Mouse (Mus musculus) liver, postnatal 0 days (tissue): ENCODE measurements around the gene Stard3nl. TPM values are rescaled to one million over a fixed set of nuclear protein-coding genes. Genes with fewer than 3 reads are reported as not detected.

Experiments used
- ATAC-seq: fragments of 200-750 bp; cut with Nextera tagmentation; 2 replicates; pipeline ENCODE4 v1.8.0; 2017; ENCODE audit warnings: mild to moderate bottlenecking, moderate library complexity
- DNase-seq: peaks from one replicate; pipeline ENCODE4 v3.0.0-alpha.2; 2016
- H3K27ac ChIP-seq: fragments of 300-500 bp; sonication (generic); 2 replicates; pipeline ENCODE4 v1.5.1; 2014; ENCODE audit warnings: antibody characterized with exemption, moderate library complexity, mild to moderate bottlenecking, low read depth
- H3K27me3 ChIP-seq: fragments of 300-500 bp; sonication (generic); 2 replicates; pipeline ENCODE4 v1.6.1; 2014; ENCODE audit warnings: low read length, control low read depth, mixed read lengths; ENCODE audit not compliant: insufficient read depth
- H3K36me3 ChIP-seq: fragments of 300-500 bp; sonication (generic); replicated peaks from 2 replicates; pipeline ENCODE4 v1.6.1; 2014; ENCODE audit warnings: mild to moderate bottlenecking, control low read depth, low read length, moderate library complexity, mixed read lengths; ENCODE audit not compliant: insufficient read depth
- H3K4me1 ChIP-seq: fragments of 300-500 bp; sonication (generic); 2 replicates; pipeline ENCODE4 v1.6.1; 2014; ENCODE audit warnings: antibody characterized with exemption, mild to moderate bottlenecking, control low read depth; ENCODE audit not compliant: insufficient read depth
- H3K4me2 ChIP-seq: fragments of 300-500 bp; sonication (generic); 2 replicates; pipeline ENCODE4 v1.6.1; 2014; ENCODE audit warnings: low read depth, mild to moderate bottlenecking, low read length, moderate library complexity, mixed read lengths
- H3K4me3 ChIP-seq: fragments of 300-500 bp; sonication (generic); 2 replicates; pipeline ENCODE4 v1.5.1; 2014; ENCODE audit warnings: low read depth, low read length
- H3K9ac ChIP-seq: fragments of 300-500 bp; sonication (generic); replicated peaks from 2 replicates; pipeline ENCODE4 v1.6.1; 2014; ENCODE audit warnings: mild to moderate bottlenecking, moderate library complexity
- H3K9me3 ChIP-seq: fragments of 300-500 bp; sonication (generic); 2 replicates; pipeline ENCODE4 v1.6.1; 2016; ENCODE audit warnings: mild to moderate bottlenecking, control low read depth, low read length, mixed read lengths
- CTCF ChIP-seq: sonication (generic); IDR thresholded peaks from 2 replicates; pipeline ENCODE4 v1.5.1; 2016; ENCODE audit warnings: antibody characterized with exemption, low read depth
- EP300 ChIP-seq: IDR thresholded peaks from 2 replicates; pipeline ENCODE4 v1.6.1; 2016; ENCODE audit warnings: antibody characterized with exemption, low read depth, mild to moderate bottlenecking
- WGBS: fragments of 180-500 bp; shearing (Covaris S2); extraction: QIAGEN DNeasy Blood & Tissue Kit; methylation state at CpG from one replicate; pipeline ENCODE4 v1.1.7; 2014; ENCODE audit not compliant: insufficient replicate concordance; 5-methylcytosine and 5-hydroxymethylcytosine counted together
- polyA plus RNA-seq: library from polyadenylated mRNA; unstranded; fragments of >200 nt; fragmentation: Nextera tagmentation; extraction: Ambion mirVana; gene quantifications from 2 replicates; pipeline ENCODE4 v1.2.1, GENCODE M21; 2015

The Stard3nl gene
- polyA plus RNA-seq, 1 experiment from 2014 or later: 19.5 TPM

GRCm38 (mm10) chr13:19389896-19390295 is 5.7 kb downstream of the Stard3nl start:
- Histone ChIP-seq H3K27ac (no peak overlapping the region), H3K4me3 (no peak overlapping the region), H3K9ac (no peak overlapping the region), H3K27me3 (no peaks in the 10 kb centered on the region), H3K4me2 (no peak overlapping the region), H3K9me3 (no peaks in the 10 kb centered on the region), H3K4me1 (peaks cover 8% of the 10 kb centered on the region), H3K36me3 (no peaks in the 10 kb centered on the region)
- WGBS: 62% methylated on average over 12 of the region's 12 CpGs
- no peak for DNase-seq
- ATAC-seq: no peak
- TF ChIP-seq CTCF: no peak
- no peak for TF ChIP-seq EP300

GRCm38 (mm10) chr13:19389434-19389833 is 6.2 kb downstream of the Stard3nl start:
- DNase-seq (no peak), ATAC-seq (no peak)
- Histone ChIP-seq H3K36me3 (no peaks in the 10 kb centered on the region), H3K27me3 (no peaks in the 10 kb centered on the region), H3K9me3 (no peaks in the 10 kb centered on the region), H3K9ac (no peak overlapping the region), H3K4me2 (no peak overlapping the region), H3K27ac (no peak overlapping the region), H3K4me3 (no peak overlapping the region), H3K4me1 (peaks cover 6% of the 10 kb centered on the region)
- no peak for TF ChIP-seq EP300
- no peak for TF ChIP-seq CTCF
- 77% methylated on average over 1 of the region's 1 CpGs for WGBS

- Histone ChIP-seq H3K4me1 (no peaks in the 10 kb centered on the region), H3K36me3 (no peaks in the 10 kb centered on the region), H3K27ac (no peak overlapping the region), H3K9ac (no peak overlapping the region), H3K27me3 (no peaks in the 10 kb centered on the region), H3K9me3 (no peaks in the 10 kb centered on the region), H3K4me2 (no peak overlapping the region), H3K4me3 (no peak overlapping the region)
- TF ChIP-seq EP300: no peak
- TF ChIP-seq CTCF: no peak
- no peak for DNase-seq
- WGBS: 86% methylated on average over 4 of the region's 4 CpGs
- ATAC-seq: no peak
Measured at GRCm38 (mm10) chr13:19385226-19385625, 10.4 kb downstream of the Stard3nl start.

- Histone ChIP-seq H3K9me3 (no peaks in the 10 kb centered on the region), H3K4me1 (no peaks in the 10 kb centered on the region), H3K4me2 (no peak overlapping the region), H3K4me3 (no peak overlapping the region), H3K27ac (no peak overlapping the region), H3K27me3 (no peaks in the 10 kb centered on the region), H3K36me3 (no peaks in the 10 kb centered on the region), H3K9ac (no peak overlapping the region)
- ATAC-seq (no peak), DNase-seq (no peak)
- 77% methylated on average over 9 of the region's 9 CpGs for WGBS
- no peak for TF ChIP-seq CTCF
- no peak for TF ChIP-seq EP300
Measured at GRCm38 (mm10) chr13:19381112-19381828, 14.3 kb downstream of the Stard3nl start.

GRCm38 (mm10) chr13:19379313-19379712 is 16.3 kb downstream of the Stard3nl start:
- Histone ChIP-seq H3K4me2 (no peak overlapping the region), H3K27me3 (no peaks in the 10 kb centered on the region), H3K36me3 (peaks cover 4% of the 10 kb centered on the region; the same call in 1 of the 2 replicates), H3K9ac (no peak overlapping the region), H3K4me1 (no peaks in the 10 kb centered on the region), H3K27ac (no peak overlapping the region), H3K9me3 (no peaks in the 10 kb centered on the region), H3K4me3 (no peak overlapping the region)
- 62% methylated on average over 6 of the region's 6 CpGs for WGBS
- TF ChIP-seq EP300 (no peak), CTCF (no peak)
- no peak for DNase-seq
- ATAC-seq: no peak

GRCm38 (mm10) chr13:19372133-19372729 is 23.4 kb downstream of the Stard3nl start:
- Histone ChIP-seq H3K27me3 (no peaks in the 10 kb centered on the region), H3K9ac (no peak overlapping the region), H3K4me1 (no peaks in the 10 kb centered on the region), H3K36me3 (peaks cover 15% of the 10 kb centered on the region), H3K27ac (no peak overlapping the region), H3K4me3 (no peak overlapping the region), H3K4me2 (no peak overlapping the region), H3K9me3 (no peaks in the 10 kb centered on the region)
- TF ChIP-seq CTCF (no peak), EP300 (no peak)
- 60% methylated on average over 8 of the region's 8 CpGs for WGBS
- ATAC-seq: no peak
- no peak for DNase-seq

- H3K9me3 ChIP-seq: no peaks in the 10 kb centered on the region
- WGBS: 89% methylated on average over 6 of the region's 6 CpGs
- TF ChIP-seq EP300 (no peak), CTCF (no peak)
- no peak for ATAC-seq
- H3K4me3 ChIP-seq: no peak overlapping the region
- no peak overlapping the region for H3K27ac ChIP-seq
- peaks cover 11% of the 10 kb centered on the region for H3K36me3 ChIP-seq
- H3K27me3 ChIP-seq: no peaks in the 10 kb centered on the region
- H3K4me1 ChIP-seq: no peaks in the 10 kb centered on the region
- no peak overlapping the region for H3K9ac ChIP-seq
- no peak overlapping the region for H3K4me2 ChIP-seq
- no peak for DNase-seq
Measured at GRCm38 (mm10) chr13:19368817-19369216, 26.8 kb downstream of the Stard3nl start.
